Mouse (Mus musculus): ENCODE results near the gene Epha7.

Gene Epha7

GRCm38 (mm10) chr4:28899783-28900182 is 86.9 kb downstream of the Epha7 start:
- in situ Hi-C loops (cut with MboI, MseI), result no loop called here

- in situ Hi-C loops (cut with MboI, MseI), result no loop called here
Measured at GRCm38 (mm10) chr4:28901496-28901895, 88.6 kb downstream of the Epha7 start.

- in situ Hi-C loops (cut with MboI, MseI), result no loop called here
Measured at GRCm38 (mm10) chr4:28902004-28902704, 89.2 kb downstream of the Epha7 start.

- in situ Hi-C loops (cut with MboI, MseI), result no loop called here
Measured at GRCm38 (mm10) chr4:28906985-28907384, 94.1 kb downstream of the Epha7 start.

- in situ Hi-C loops (cut with MboI, MseI), result loop anchor here (10.0 kb wide), 1 partner anchor 1925 kb away; no protein-coding TSS in a partner anchor
Measured at GRCm38 (mm10) chr4:28910127-28910526, 97.2 kb downstream of the Epha7 start.

- in situ Hi-C loops (cut with MboI, MseI), result loop anchor here (10.0 kb wide), 1 partner anchor 1923 kb away; no protein-coding TSS in a partner anchor
Measured at GRCm38 (mm10) chr4:28912028-28912427, 99.1 kb downstream of the Epha7 start.

GRCm38 (mm10) chr4:28913613-28914012 is 100.7 kb downstream of the Epha7 start:
- in situ Hi-C loops (cut with MboI, MseI), result loop anchor here (10.0 kb wide), 1 partner anchor 1921 kb away; no protein-coding TSS in a partner anchor

GRCm38 (mm10) chr4:28920645-28921044 is 107.7 kb downstream of the Epha7 start:
- in situ Hi-C loops (cut with MboI, MseI), result no loop called here

GRCm38 (mm10) chr4:28926072-28926471 is 113.1 kb downstream of the Epha7 start:
- in situ Hi-C loops (cut with MboI, MseI), result no loop called here

- in situ Hi-C loops (cut with MboI, MseI), result no loop called here
Measured at GRCm38 (mm10) chr4:28933431-28933830, 120.5 kb downstream of the Epha7 start.

GRCm38 (mm10) chr4:28934802-28935201 is 121.9 kb downstream of the Epha7 start:
- in situ Hi-C loops (cut with MboI, MseI), result no loop called here

GRCm38 (mm10) chr4:28935567-28935966 is 122.6 kb downstream of the Epha7 start:
- in situ Hi-C loops (cut with MboI, MseI), result no loop called here

- in situ Hi-C loops (cut with MboI, MseI), result no loop called here
Measured at GRCm38 (mm10) chr4:28940710-28941109, 127.8 kb downstream of the Epha7 start.

GRCm38 (mm10) chr4:28944237-28944636 is 131.3 kb downstream of the Epha7 start:
- in situ Hi-C loops (cut with MboI, MseI), result no loop called here

- in situ Hi-C loops (cut with MboI, MseI), result no loop called here
Measured at GRCm38 (mm10) chr4:28960889-28961560, 148.1 kb downstream of the Epha7 start.

- in situ Hi-C loops (cut with MboI, MseI), result no loop called here
Measured at GRCm38 (mm10) chr4:28967584-28968315, 154.8 kb downstream of the Epha7 start.

GRCm38 (mm10) chr4:28998462-28999286 is 185.7 kb downstream of the Epha7 start:
- in situ Hi-C loops (cut with MboI, MseI), result loop anchor here (25.0 kb wide), 1 partner anchor 886 kb away; no protein-coding TSS in a partner anchor

- in situ Hi-C loops (cut with MboI, MseI), result loop anchor here (25.0 kb wide), 1 partner anchor 887 kb away; no protein-coding TSS in a partner anchor
Measured at GRCm38 (mm10) chr4:28999287-28999595, 186.3 kb downstream of the Epha7 start.

GRCm38 (mm10) chr4:29010333-29010732 is 197.4 kb downstream of the Epha7 start:
- in situ Hi-C loops (cut with MboI, MseI), result no loop called here
